In genomic region chr3:40846473-40846956, GRCm38 (mm10) we compare ENCODE assay signal across 8 mouse cellular contexts. TPM values are rescaled to one million over a fixed set of nuclear protein-coding genes. Genes with fewer than 3 reads are reported as not detected.
DNase-seq lines count a peak whose midpoint lies in the region; ATAC-seq and TF ChIP-seq lines count a peak whose summit lies in the region.
"Not testable (repeated sequence)": the region's sequence is repeated elsewhere in the genome, so short reads cannot be mapped to it uniquely, and the experiment has no call there.

Gene Mfsd8, minus strand, starts transcription at chr3:40846886.

- H3K9me3 ChIP-seq in MEL (replicated peaks; ENCODE audit: insufficient read depth, low read length); forebrain, postnatal 0 days (ENCODE audit: low read length); lung, embryonic 15.5 days: not testable (repeated sequence)

- peak within 1 kb of the TSS; percentile 86 for H3K9ac ChIP-seq in MEL (ENCODE audit: control insufficient read depth, low read depth, low read length, poor library complexity, severe bottlenecking)
- H3K9ac ChIP-seq in forebrain, postnatal 0 days: peak within 1 kb of the TSS; percentile 64
- peak within 1 kb of the TSS; percentile 44 for H3K9ac ChIP-seq in lung, embryonic 15.5 days

- TF ChIP-seq CTCF in MEL (IDR thresholded peaks at IDR 0.05 in 2 of 3, conservative IDR thresholded peaks at IDR 0.05 in 1 of 3; ENCODE audit: control insufficient read depth in 1 of 3, insufficient read depth in 1 of 3, low read depth in 2 of 3, low read length in 3 of 3, poor library complexity in 1 of 3, severe bottlenecking in 1 of 3): peak in 2 of 3 experiments; percentile 30 to 58; a peak in 4 of 6 replicates
- peak; percentile 52 for TF ChIP-seq CTCF in cerebellum, adult 2 months (IDR thresholded peaks at IDR 0.05; ENCODE audit: borderline replicate concordance, insufficient read depth, low read depth, low read length)
- peak; percentile 81 for TF ChIP-seq CTCF in forebrain, postnatal 0 days (IDR thresholded peaks at IDR 0.05; ENCODE audit: low read depth)

- ATAC-seq in forebrain, postnatal 0 days: peak; percentile 99
- ATAC-seq in lung, embryonic 15.5 days (ENCODE audit: borderline replicate concordance, extremely low read depth, low FRiP score, low TSS enrichment): peak; percentile 99

- not testable (repeated sequence) for H3K4me1 ChIP-seq in MEL (ENCODE audit: control insufficient read depth in 1 of 2, insufficient read depth in 2 of 2, low read length in 2 of 2); cerebellum, adult 2 months (ENCODE audit: control insufficient read depth, insufficient read depth, low read length); forebrain, postnatal 0 days (ENCODE audit: insufficient read depth); lung, embryonic 15.5 days

- peak within 1 kb of the TSS; percentile 71 for H3K27ac ChIP-seq in MEL (ENCODE audit: control insufficient read depth, low read depth, low read length)
- H3K27ac ChIP-seq in cerebellum, adult 2 months (ENCODE audit: insufficient read depth, low read length): peak within 1 kb of the TSS; percentile 57
- H3K27ac ChIP-seq in forebrain, postnatal 0 days (ENCODE audit: low read depth, low read length): peak within 1 kb of the TSS; percentile 59
- peak within 1 kb of the TSS; percentile 55 for H3K27ac ChIP-seq in lung, embryonic 15.5 days

- DNase-seq in MEL (ENCODE audit: low read depth, low spot score): peak; percentile 98
- DNase-seq in cerebellum, adult 2 months: peak; percentile 98 to 99
- DNase-seq in forebrain, postnatal 0 days: peak; percentile 97
- peak; percentile 97 for DNase-seq in heart, postnatal 4 days
- peak; percentile 96 to 98 for DNase-seq in layer of hippocampus, adult 8-10 months (ENCODE audit: low spot score in 2 of 2)
- DNase-seq in ovary, adult 18-20 months (ENCODE audit: low spot score): peak; percentile 96
- DNase-seq in thymus, postnatal 0 days (ENCODE audit: low spot score): peak; percentile 98

- peak within 1 kb of the TSS; percentile 67 for H3K4me2 ChIP-seq in forebrain, postnatal 0 days (ENCODE audit: low read depth)
- H3K4me2 ChIP-seq in lung, embryonic 15.5 days: peak within 1 kb of the TSS; percentile 77

- H3K27me3 ChIP-seq in MEL (ENCODE audit: control insufficient read depth in 1 of 2, insufficient read depth in 2 of 2, low read length in 2 of 2); cerebellum, adult 2 months (ENCODE audit: control insufficient read depth, insufficient read depth, low read length); forebrain, postnatal 0 days (ENCODE audit: insufficient read depth, low read length); lung, embryonic 15.5 days: not testable (repeated sequence)

- H3K4me3 ChIP-seq in MEL (ENCODE audit: control insufficient read depth in 1 of 2, insufficient read depth in 1 of 2, low read depth in 2 of 2, low read length in 2 of 2): peak within 1 kb of the TSS; percentile 81 to 91
- peak within 1 kb of the TSS; percentile 72 for H3K4me3 ChIP-seq in cerebellum, adult 2 months (replicated peaks; ENCODE audit: insufficient read depth, low read depth, low read length)
- peak within 1 kb of the TSS; percentile 47 for H3K4me3 ChIP-seq in forebrain, postnatal 0 days (ENCODE audit: low read depth, low read length)
- peak within 1 kb of the TSS; percentile 54 for H3K4me3 ChIP-seq in lung, embryonic 15.5 days

- WGBS in cerebellum, adult 2 months: under 1% methylated on average over 39 of the region's 39 CpGs
- WGBS in forebrain, postnatal 0 days: under 1% methylated on average over 39 of the region's 39 CpGs
- WGBS in lung, embryonic 15.5 days: under 1% methylated on average over 39 of the region's 39 CpGs

- not testable (repeated sequence) for H3K79me2 ChIP-seq in MEL (ENCODE audit: control insufficient read depth, insufficient read depth, low read length, poor library complexity)

- TF ChIP-seq POLR2A in MEL (IDR thresholded peaks at IDR 0.05; ENCODE audit: control insufficient read depth in 1 of 2, insufficient read depth in 1 of 2, low read depth in 1 of 2, low read length in 2 of 2, poor library complexity in 1 of 2): peak; percentile 54 to 68; a peak in 3 of 4 replicates
- TF ChIP-seq POLR2A in cerebellum, adult 2 months (IDR thresholded peaks at IDR 0.05; ENCODE audit: borderline replicate concordance, insufficient read depth, low read length): peak; percentile 56; the same call in 1 of the 2 replicates

- not testable (repeated sequence) for TF ChIP-seq RAD21 in MEL (IDR thresholded peaks at IDR 0.05; ENCODE audit: low read depth, low read length)

- not testable (repeated sequence) for H3K36me3 ChIP-seq in MEL (ENCODE audit: control insufficient read depth in 1 of 2, insufficient read depth in 2 of 2, low read length in 2 of 2); forebrain, postnatal 0 days (ENCODE audit: insufficient read depth); lung, embryonic 15.5 days

- not testable (repeated sequence) for TF ChIP-seq EP300 in MEL (IDR thresholded peaks at IDR 0.05; ENCODE audit: low read depth in 1 of 2, low read length in 2 of 2)

TF ChIP-seq in MEL, 35 proteins besides CTCF, POLR2A, EP300 and RAD21:
- 0 out of 2 replicates have a peak, but pooled peaks have one; percentile 23 for TF ChIP-seq POLR2AphosphoS2 (IDR thresholded peaks at IDR 0.05; ENCODE audit: low read length)
- 0 out of 2 replicates have a peak, but pooled peaks have one; percentile 37 for TF ChIP-seq TBP (IDR thresholded peaks at IDR 0.05; ENCODE audit: low read depth, low read length)
- 0 out of 2 replicates have a peak, but pooled peaks have one; percentile 9 for TF ChIP-seq MAX (IDR thresholded peaks at IDR 0.05; ENCODE audit: low read length)
- TF ChIP-seq TCF12 (IDR thresholded peaks at IDR 0.05; ENCODE audit: low read depth, low read length): peak; percentile 11; the same call in 1 of the 2 replicates
- peak; percentile 57; the same call in 1 of the 2 replicates for TF ChIP-seq SIN3A (IDR thresholded peaks at IDR 0.05; ENCODE audit: low read length)
- TF ChIP-seq HCFC1 (IDR thresholded peaks at IDR 0.05; ENCODE audit: low read depth, low read length): peak; percentile 78
- TF ChIP-seq CHD2 (IDR thresholded peaks at IDR 0.05; ENCODE audit: low read length): peak; percentile 93
- TF ChIP-seq ETS1 (IDR thresholded peaks at IDR 0.05; ENCODE audit: low read depth, low read length): 0 out of 2 replicates have a peak, but pooled peaks have one; percentile 17
- peak; percentile 84 for TF ChIP-seq ELF1 (IDR thresholded peaks at IDR 0.05; ENCODE audit: low read depth, low read length)
- TF ChIP-seq NRF1 (IDR thresholded peaks at IDR 0.05; ENCODE audit: insufficient read depth, low read depth, low read length, poor library complexity, severe bottlenecking): peak; percentile 78
- TF ChIP-seq NELFE (IDR thresholded peaks at IDR 0.05; ENCODE audit: low read depth, low read length): peak; percentile 59
- TF ChIP-seq MXI1 (IDR thresholded peaks at IDR 0.05; ENCODE audit: low read depth, low read length): peak; percentile 89
TF ChIP-seq in MEL: peak in this region for 12; not testable (repeated sequence) for 23.

RNA-seq across cellular contexts. Expression of gene Mfsd8, which starts in this region (rescaled TPM):
- 3.2 and 4.0 TPM in 2 replicates for total RNA-seq in MEL (2012; rRNA removed)
- polyA plus RNA-seq in MEL (2012; ENCODE audit: insufficient read depth in 1 of 2, insufficient read length in 2 of 2, low read depth in 1 of 2, low replicate concordance in 2 of 2, missing spikeins in 1 of 2): 1 to 10 TPM in 1 of 2 experiments, not detected in 1; 6.4 TPM
- polyA plus RNA-seq in cerebellum, adult 2 months (2012; rRNA removed): 8.8 and 9.1 TPM in 2 replicates
- total RNA-seq in forebrain, postnatal 0 days (2014; rRNA removed): 19.6 and 21.6 TPM in 2 replicates
- polyA plus RNA-seq in forebrain, postnatal 0 days (2015; fragmentation: Nextera tagmentation; extraction: Ambion mirVana): 14.0 TPM in 2 replicates
- total RNA-seq in heart, postnatal 4 days (2021): 10 to 100 TPM; 13.2 to 14.7 TPM
- 10 to 100 TPM; 15.1 to 24.8 (median 20.1) TPM for total RNA-seq in layer of hippocampus, adult 8-10 months (2022)
- 7.7 and 7.8 TPM in 2 replicates for polyA plus RNA-seq in lung, embryonic 15.5 days (2015; fragmentation: Nextera tagmentation; extraction: Ambion mirVana)
- 11.6 and 11.7 TPM in 2 replicates for polyA plus RNA-seq in thymus, postnatal 0 days (2015; fragmentation: Nextera tagmentation; extraction: Ambion mirVana)

Comparison
In these comparisons a context has a peak if more than half of its experiments do, and no peak if none do; other contexts are left out.
1. Peak in every context shown above with its lines: DNase-seq, ATAC-seq, H3K4me3 ChIP-seq and H3K27ac ChIP-seq.